Mouse (Mus musculus) myocyte (in vitro differentiated cells): Measurements from ENCODE around the gene Rnd2.

ENCODE experiments used
- MAX ChIP-seq: IDR thresholded peaks from one replicate; pipeline ENCODE4 v1.6.1; 2011; ENCODE audit warnings: low read depth, mild to moderate bottlenecking, control low read depth
- MYOD1 ChIP-seq, 3 experiments: IDR thresholded peaks; one replicate each; pipeline ENCODE4 v1.6.1; 2011; ENCODE audit warnings: control low read depth in 2 of 3, low read depth in 2 of 3, mild to moderate bottlenecking in 2 of 3, moderate library complexity in 1 of 3; ENCODE audit not compliant: insufficient read length in 2 of 3, control insufficient read depth in 1 of 3
- TCF12 ChIP-seq: IDR thresholded peaks from one replicate; pipeline ENCODE4 v1.6.1; 2011; ENCODE audit warnings: mild to moderate bottlenecking, control low read depth; ENCODE audit not compliant: poor library complexity, insufficient read depth, severe bottlenecking
- USF1 ChIP-seq: IDR thresholded peaks from one replicate; pipeline ENCODE4 v1.6.1; 2011; ENCODE audit warnings: low read depth, mild to moderate bottlenecking, control low read depth, moderate library complexity

GRCm38 (mm10) chr11:101469155-101469554 lies 4.4 kb downstream of the Rnd2 start:
- TF ChIP-seq MAX (no peak), TCF12 (no peak), MYOD1 (IDR thresholded peaks at IDR 0.05; ENCODE audit: control insufficient read depth in 1 of 3, insufficient read length in 2 of 3, low read depth in 2 of 3) (no peak), USF1 (no peak)
